ENCODE assay signal across 20 mouse cellular contexts in genomic region chr9:68825841-68826240, GRCm38 (mm10).
DNase-seq lines count a peak whose midpoint lies in the region; ATAC-seq and TF ChIP-seq lines count a peak whose summit lies in the region.
"Had no signal": no experiment of that assay in that cellular context is flagged by ENCODE, and none has a peak within 500 bp of the region (broad histone marks: within the 10 kb centered on the region; RNA-seq: fewer than 3 reads in every experiment).

No protein-coding gene starts in this region.

- H3K9me3 ChIP-seq in kidney, embryonic 15.5 days (replicated peaks), result no peaks in the 10 kb centered on the region
- H3K9me3 ChIP-seq in liver, embryonic 13.5 days (replicated peaks), result no peaks in the 10 kb centered on the region
- no peaks in the 10 kb centered on the region for H3K9me3 ChIP-seq in stomach, postnatal 0 days (ENCODE audit: control insufficient read depth, low read length)
- H3K9me3 ChIP-seq: embryonic facial prominence, embryonic 13.5 days; heart, embryonic 15.5 days; limb, embryonic 12.5 days; neural tube, embryonic 12.5 days had no signal

- ATAC-seq in kidney, embryonic 15.5 days (replicated peaks; ENCODE audit: low FRiP score), result peak; percentile 61
- ATAC-seq in liver, embryonic 13.5 days (ENCODE audit: low read depth), result peak; percentile 74
- ATAC-seq in stomach, postnatal 0 days (ENCODE audit: low FRiP score, low TSS enrichment), result peak; percentile 89
- ATAC-seq: forebrain, postnatal 0 days had no signal

- WGBS in liver, adult 2 months, result 16% methylated on average over 3 of the region's 3 CpGs
- WGBS in kidney, embryonic 15.5 days, result 67% methylated on average over 3 of the region's 3 CpGs
- 56% methylated on average over 3 of the region's 3 CpGs for WGBS in liver, embryonic 13.5 days (ENCODE audit: insufficient replicate concordance)
- WGBS in stomach, postnatal 0 days, result 53% methylated on average over 3 of the region's 3 CpGs

- H3K27ac ChIP-seq in liver, adult 2 months (replicated peaks; ENCODE audit: insufficient read depth, low read depth, low read length), result peak overlapping the region; percentile 60
- peak overlapping the region; percentile 61 for H3K27ac ChIP-seq in kidney, embryonic 15.5 days
- peak overlapping the region; percentile 55 for H3K27ac ChIP-seq in liver, embryonic 13.5 days
- no peak overlapping the region for H3K27ac ChIP-seq in stomach, postnatal 0 days (replicated peaks)
- H3K27ac ChIP-seq: embryonic facial prominence, embryonic 13.5 days; gastrocnemius, adult 2 months; heart, adult 2 months; heart, embryonic 15.5 days; limb, embryonic 12.5 days; neural tube, embryonic 12.5 days had no signal

- H3K4me3 ChIP-seq in liver, adult 2 months (ENCODE audit: insufficient read depth, low read depth, low read length), result no peak overlapping the region
- no peak overlapping the region for H3K4me3 ChIP-seq in kidney, embryonic 15.5 days (replicated peaks)
- H3K4me3 ChIP-seq in liver, embryonic 13.5 days (replicated peaks), result no peak overlapping the region
- no peak overlapping the region for H3K4me3 ChIP-seq in stomach, postnatal 0 days (ENCODE audit: low read depth, low read length)
- H3K4me3 ChIP-seq: embryonic facial prominence, embryonic 13.5 days; gastrocnemius, adult 2 months; heart, adult 2 months; heart, embryonic 15.5 days; limb, embryonic 12.5 days; neural tube, embryonic 12.5 days had no signal

- H3K4me2 ChIP-seq in kidney, embryonic 15.5 days, result no peak overlapping the region
- H3K4me2 ChIP-seq in liver, embryonic 13.5 days, result no peak overlapping the region
- no peak overlapping the region for H3K4me2 ChIP-seq in stomach, postnatal 0 days (replicated peaks; ENCODE audit: low read depth)
- H3K4me2 ChIP-seq: embryonic facial prominence, embryonic 13.5 days; heart, embryonic 15.5 days; limb, embryonic 12.5 days; midbrain, embryonic 11.5 days; neural tube, embryonic 12.5 days had no signal

- TF ChIP-seq POLR2A in liver, adult 2 months (IDR thresholded peaks at IDR 0.05; ENCODE audit: extremely low read depth, insufficient read depth, low read length), result no peak

- no peak overlapping the region for H3K9ac ChIP-seq in liver, adult 2 months (ENCODE audit: low read depth, low read length)
- H3K9ac ChIP-seq in kidney, embryonic 15.5 days, result no peak overlapping the region
- no peak overlapping the region for H3K9ac ChIP-seq in liver, embryonic 13.5 days
- H3K9ac ChIP-seq in stomach, postnatal 0 days (ENCODE audit: low read length), result no peak overlapping the region
- H3K9ac ChIP-seq: embryonic facial prominence, embryonic 13.5 days; forebrain, postnatal 0 days; heart, embryonic 15.5 days; limb, embryonic 12.5 days; neural tube, embryonic 12.5 days had no signal

- H3K27me3 ChIP-seq in liver, adult 2 months (ENCODE audit: control insufficient read depth, insufficient read depth, low read length), result no peaks in the 10 kb centered on the region
- no peaks in the 10 kb centered on the region for H3K27me3 ChIP-seq in kidney, embryonic 15.5 days
- no peaks in the 10 kb centered on the region for H3K27me3 ChIP-seq in liver, embryonic 13.5 days
- H3K27me3 ChIP-seq in stomach, postnatal 0 days (ENCODE audit: control insufficient read depth, insufficient read depth, low read length), result no peaks in the 10 kb centered on the region
- H3K27me3 ChIP-seq: embryonic facial prominence, embryonic 13.5 days; heart, embryonic 15.5 days; limb, embryonic 12.5 days; neural tube, embryonic 12.5 days had no signal

- H3K36me3 ChIP-seq in liver, adult 2 months (ENCODE audit: control insufficient read depth, insufficient read depth, low read length), result no peaks in the 10 kb centered on the region
- H3K36me3 ChIP-seq in kidney, embryonic 15.5 days, result no peaks in the 10 kb centered on the region
- H3K36me3 ChIP-seq in liver, embryonic 13.5 days, result no peaks in the 10 kb centered on the region
- H3K36me3 ChIP-seq in stomach, postnatal 0 days (ENCODE audit: control insufficient read depth, insufficient read depth, low read length), result no peaks in the 10 kb centered on the region
- H3K36me3 ChIP-seq: embryonic facial prominence, embryonic 13.5 days; heart, embryonic 15.5 days; limb, embryonic 12.5 days; neural tube, embryonic 12.5 days had no signal

- no peaks in the 10 kb centered on the region for H3K79me2 ChIP-seq in liver, adult 2 months (ENCODE audit: control insufficient read depth, insufficient read depth, low read length)

- peak; percentile 98 for DNase-seq in liver, adult 2 months (ENCODE audit: extremely low read depth, low read depth, low spot score)
- no peak for DNase-seq in liver
- DNase-seq in liver, embryonic 13.5 days, result no peak
- DNase-seq in stomach, postnatal 0 days (ENCODE audit: low spot score), result peak; percentile 63
- DNase-seq in urinary bladder, postnatal 36 days (ENCODE audit: low spot score in 2 of 2), result no peak
- DNase-seq in gastrocnemius, postnatal 25 days, result no peak
- DNase-seq in thymus, postnatal 14 days, result no peak
- DNase-seq: cerebellum, adult 9-11 months; forebrain, postnatal 0 days; gastrocnemius, adult 2 months; heart, adult 2 months; lung, postnatal 4 days; right cerebral cortex, postnatal 4 days; thymus, postnatal 25 days had no signal

- peaks cover 19% of the 10 kb centered on the region for H3K4me1 ChIP-seq in liver, adult 2 months (ENCODE audit: control insufficient read depth, insufficient read depth, low read length)
- H3K4me1 ChIP-seq in kidney, embryonic 15.5 days, result peaks cover 22% of the 10 kb centered on the region
- H3K4me1 ChIP-seq in liver, embryonic 13.5 days (replicated peaks), result peaks cover 3% of the 10 kb centered on the region; the same call in 1 of the 2 replicates
- no peaks in the 10 kb centered on the region for H3K4me1 ChIP-seq in stomach, postnatal 0 days (replicated peaks; ENCODE audit: control insufficient read depth, insufficient read depth)
- H3K4me1 ChIP-seq: heart, embryonic 15.5 days; neural tube, embryonic 12.5 days had no signal

- no peak for TF ChIP-seq CTCF in liver, adult 2 months (IDR thresholded peaks at IDR 0.05; ENCODE audit: low read depth, low read length)
- no peak for TF ChIP-seq CTCF in stomach, postnatal 0 days (IDR thresholded peaks at IDR 0.05; ENCODE audit: low read depth)

- no peak for TF ChIP-seq EP300 in stomach, postnatal 0 days (optimal IDR thresholded peaks at IDR 0.05)

Comparison
In these comparisons a context has a peak if more than half of its experiments do, and no peak if none do; other contexts are left out.
1. DNase-seq: peak in liver, adult 2 months (single experiment) and stomach, postnatal 0 days (single experiment); none in liver (single experiment), liver, embryonic 13.5 days (single experiment), urinary bladder, postnatal 36 days (0 of 2), gastrocnemius, postnatal 25 days (single experiment) and thymus, postnatal 14 days (single experiment).
2. Peak in every context shown above with its lines, with median percentiles within 50 percentile points of each other: ATAC-seq.